Mouse (Mus musculus) 3T3-L1 (cell line): ENCODE data around the gene Fyn.

Experiments used
- DNase-seq: peaks from one replicate; pipeline ENCODE4 v3.0.0-alpha.2; 2015; ENCODE audit warnings: low read depth, low spot score

Gene Fyn

DNA sequence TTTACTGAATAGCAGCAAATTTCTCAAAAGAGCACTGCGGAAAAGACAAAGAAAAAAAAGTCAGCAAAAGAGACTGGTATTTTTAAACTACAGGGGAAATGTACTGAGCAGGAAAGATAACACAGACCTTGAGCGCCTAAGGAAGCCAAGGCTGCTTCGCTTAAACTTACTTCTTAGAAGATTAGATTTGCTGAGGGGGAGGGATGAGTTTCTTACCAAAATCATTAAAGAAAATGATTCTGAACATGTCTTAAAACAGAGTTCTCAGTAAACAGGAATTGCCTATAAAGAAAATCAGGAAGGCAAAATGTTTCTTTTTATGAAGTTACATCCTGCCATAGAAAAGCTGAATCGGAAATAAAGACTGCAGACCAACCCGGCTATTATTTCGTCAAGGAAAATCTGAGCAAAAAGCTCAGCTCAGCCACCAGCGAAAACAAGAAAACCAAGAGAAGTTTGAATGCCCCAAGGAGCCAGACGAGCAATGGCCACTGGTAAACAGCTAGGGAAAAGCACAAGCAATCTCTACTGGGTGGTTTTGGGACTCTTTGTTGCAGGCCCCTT lies at the start of gene Fyn:
Fyn (plus strand) TSS at position 284 of the 564 bp plus-strand sequence.
- DNase-seq, result no peak

DNA sequence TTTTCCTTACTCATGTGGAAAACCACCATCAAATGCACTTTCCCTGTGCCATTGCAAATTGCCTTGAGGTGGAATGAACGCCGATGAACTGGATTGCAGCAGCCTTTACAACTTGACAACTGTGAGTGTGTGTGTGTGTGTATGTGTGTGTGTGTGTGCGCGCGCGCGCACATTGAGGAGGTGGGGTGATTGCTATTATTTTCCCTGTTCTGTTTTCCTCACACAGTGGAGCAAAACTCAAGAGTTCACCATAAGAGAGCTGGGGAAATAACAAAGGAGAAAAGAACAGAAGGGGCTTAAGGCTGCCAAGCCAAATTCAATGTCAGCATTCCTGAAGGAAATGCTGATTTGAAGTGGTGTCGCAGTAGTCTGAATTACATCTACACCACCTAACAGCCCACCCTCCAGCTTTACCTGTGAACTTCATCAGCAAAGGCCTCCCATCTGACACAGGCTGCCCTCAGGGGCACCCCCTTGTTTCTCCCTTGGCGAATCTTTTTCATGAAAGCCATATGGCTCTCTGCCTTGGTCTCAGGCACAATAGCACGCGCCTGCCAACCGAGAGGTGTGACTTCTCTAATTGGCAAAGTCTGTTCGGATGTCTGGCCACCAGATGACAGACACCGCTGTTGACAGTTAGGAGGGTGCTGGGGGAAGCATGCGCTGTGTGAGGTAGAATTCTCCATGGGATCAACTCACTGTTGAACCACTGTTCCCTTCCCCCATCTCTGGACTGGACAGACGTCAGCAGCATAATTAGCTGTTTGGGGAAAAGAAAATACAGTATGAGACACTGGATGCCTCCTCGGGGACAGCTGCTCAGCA lies 47.6 kb upstream of the Fyn start:
- DNase-seq, result no peak

DNA sequence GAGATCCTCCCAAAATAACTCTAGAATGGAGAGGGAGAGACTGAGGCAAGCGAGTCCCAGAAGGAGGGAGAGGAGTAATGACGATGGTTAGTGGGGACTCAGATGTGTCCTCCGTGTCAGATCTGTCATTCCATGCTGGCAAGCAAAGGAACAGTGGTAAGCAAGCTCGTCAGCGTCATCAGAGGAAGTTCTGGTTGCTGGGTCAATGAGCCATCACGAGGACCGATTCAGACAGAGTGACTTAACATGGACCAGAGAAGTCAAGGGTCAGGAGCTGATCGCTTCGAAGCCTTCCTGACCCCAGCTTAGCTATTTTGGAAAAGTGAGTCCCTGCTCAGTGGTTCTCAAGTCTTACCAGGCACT lies 47.1 kb upstream of the Fyn start:
- no peak for DNase-seq

DNA sequence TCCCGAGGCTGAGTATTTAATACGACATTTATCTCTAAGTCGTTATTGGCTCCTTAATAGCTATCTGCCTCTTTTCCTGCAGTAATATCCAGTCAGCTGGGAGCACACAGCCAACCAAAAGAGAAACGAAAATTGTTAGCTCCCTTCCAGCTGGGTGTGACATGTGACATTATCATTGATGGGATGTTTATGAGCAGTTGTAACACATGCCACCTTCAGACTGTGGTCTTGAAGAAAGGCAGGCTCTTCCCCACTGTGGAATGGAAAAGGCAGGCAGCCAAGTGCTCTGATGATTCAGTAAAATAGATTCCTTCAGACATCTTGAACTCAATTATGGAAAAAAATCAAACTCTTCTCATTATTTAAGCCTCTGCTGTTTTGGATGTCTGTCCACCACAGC lies 46.5 kb upstream of the Fyn start:
- peak; percentile 76 for DNase-seq

DNA sequence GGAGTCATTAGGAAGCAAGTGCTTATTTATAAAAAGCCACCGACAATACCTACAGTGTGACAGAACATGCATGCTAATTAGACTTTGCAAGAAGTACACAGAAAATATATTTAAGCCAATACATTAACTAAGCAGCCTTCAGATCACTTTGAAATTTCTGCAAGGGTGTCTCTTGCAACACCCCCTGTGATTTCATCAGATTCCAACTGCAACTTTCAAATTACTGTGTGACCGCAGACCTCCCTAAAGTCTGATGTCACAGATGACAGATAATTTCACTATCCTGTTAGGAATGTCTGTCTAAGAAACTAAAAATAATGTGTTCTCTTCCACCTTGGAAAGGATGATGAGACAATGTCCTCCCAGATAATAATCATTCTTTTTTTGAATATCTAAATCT lies 44.4 kb upstream of the Fyn start:
- DNase-seq, result peak; percentile 18

DNA sequence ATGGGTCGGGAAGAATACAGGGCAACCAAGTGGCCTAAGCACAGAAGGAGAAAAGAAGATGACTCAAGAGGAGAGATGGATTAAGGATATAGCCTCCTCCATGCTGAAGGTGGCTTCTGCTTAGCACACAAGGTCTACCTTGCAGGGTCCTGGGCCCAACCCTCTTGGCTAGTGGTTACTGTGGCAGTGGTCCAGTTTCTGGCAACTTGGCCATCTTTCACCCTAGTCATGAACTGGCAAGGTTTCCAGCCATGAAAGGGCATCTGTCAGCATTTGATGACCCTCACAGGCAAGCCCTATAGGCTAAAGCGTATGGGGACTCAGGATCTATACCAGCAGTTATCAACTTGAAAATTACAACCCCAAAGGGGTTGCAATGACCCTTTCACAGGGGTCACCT lies 40.0 kb upstream of the Fyn start:
- no peak for DNase-seq

DNA sequence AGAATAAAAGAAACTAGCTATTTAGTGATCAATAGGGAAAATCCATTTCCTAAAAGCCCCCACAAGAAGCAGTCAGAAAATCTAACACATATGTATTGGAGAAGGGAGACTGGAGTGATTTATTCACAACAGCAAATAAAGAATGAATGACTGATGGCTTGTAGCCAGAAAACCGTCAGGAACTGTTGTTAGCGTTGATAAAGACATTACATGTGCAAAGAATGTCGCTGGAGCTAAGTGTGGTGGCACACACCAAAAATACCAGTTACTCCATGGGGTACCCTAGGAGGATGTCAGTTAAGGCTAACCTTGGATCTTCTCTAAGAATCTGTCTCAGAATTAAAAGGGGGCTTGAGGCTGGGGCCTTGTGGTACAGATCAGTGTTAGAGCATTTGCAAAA lies 34.3 kb upstream of the Fyn start:
- no peak for DNase-seq

DNA sequence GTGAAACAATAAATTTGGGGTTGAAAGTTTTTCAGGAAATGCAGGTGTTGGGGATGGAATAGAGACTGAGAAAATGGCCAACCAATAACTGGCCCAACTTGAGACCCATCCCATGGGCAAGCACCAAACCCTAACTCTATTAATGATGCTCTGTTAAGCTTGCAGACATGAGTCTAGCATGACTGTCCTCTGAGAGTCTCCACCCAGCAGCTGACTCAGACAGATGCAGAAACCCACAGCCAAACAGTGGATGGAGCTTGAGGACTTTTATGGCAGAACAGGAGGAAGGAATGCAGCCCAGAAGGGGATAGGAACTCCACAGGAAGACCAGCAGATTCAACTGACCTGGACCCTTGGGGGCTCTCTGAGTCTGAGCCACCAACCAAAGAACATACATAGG lies 32.8 kb upstream of the Fyn start:
- peak; percentile 55 for DNase-seq

DNA sequence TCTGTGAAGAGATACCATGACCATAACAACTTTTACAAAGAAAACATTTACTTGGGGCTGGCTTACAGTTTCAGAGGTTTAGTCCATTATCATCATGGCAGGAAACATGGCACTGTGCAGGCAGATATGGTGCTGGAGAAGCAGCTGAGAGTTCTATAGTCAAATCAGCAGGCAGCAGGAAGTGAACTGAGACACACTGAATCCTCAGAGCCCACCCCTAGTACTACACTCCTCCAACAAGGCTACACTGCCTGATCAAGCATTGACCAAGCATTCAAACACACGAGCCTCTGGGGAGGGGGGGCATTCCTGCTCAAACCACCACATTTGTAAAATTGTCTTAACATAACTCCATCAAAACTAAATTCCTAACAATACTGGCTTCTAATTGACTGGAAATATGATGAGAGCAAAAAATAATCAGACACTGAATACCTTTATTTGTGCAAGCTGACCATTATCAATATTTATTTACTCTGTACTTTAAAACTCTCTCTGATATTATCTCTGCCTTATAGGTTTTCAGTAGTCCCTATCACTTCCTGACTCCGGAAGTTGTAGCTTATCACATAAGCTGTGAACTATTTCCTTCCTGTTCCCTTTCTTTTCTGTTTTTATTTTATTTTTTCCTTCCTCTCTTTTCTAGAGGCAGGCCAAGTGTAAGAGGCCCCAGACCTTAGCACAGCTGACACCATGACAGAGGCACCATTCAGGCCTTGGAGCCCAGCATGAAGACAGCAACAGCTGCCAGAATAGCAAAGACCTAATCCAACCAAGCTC lies 29.3 kb upstream of the Fyn start:
- no peak for DNase-seq

DNA sequence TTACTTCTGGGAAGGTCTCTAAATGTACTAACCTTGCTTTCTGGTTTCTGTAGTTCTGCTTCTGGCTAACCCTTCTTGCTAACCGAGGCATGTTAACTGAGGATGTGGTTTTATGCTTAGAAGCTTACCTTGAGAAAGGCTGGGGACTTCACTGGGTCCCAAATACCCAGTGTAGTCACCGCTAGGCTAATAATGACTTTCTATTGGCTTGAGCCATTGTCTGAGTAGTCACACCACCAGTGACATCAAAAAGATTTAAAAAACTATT lies 28.8 kb upstream of the Fyn start:
- no peak for DNase-seq

DNA sequence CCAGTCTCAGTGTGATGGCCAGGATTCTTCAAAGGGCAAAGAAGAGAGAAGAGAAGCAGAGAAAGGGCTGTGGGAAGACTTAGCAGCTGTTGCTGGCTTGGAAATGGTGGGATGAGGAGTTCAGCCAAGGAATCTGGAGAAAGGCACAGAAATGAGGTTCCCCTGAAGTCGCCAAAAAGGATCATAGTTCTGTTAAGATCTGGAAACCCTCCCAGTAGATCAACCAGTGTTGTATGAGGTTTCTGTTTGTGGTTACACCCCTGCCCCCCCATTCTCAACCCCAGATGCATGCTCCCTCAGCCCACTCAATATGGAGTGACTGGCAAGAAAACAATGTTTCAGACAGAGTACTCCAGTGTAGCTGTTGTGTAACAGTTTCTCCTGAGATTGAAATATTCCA lies 25.1 kb upstream of the Fyn start:
- DNase-seq, result peak; percentile 44

DNA sequence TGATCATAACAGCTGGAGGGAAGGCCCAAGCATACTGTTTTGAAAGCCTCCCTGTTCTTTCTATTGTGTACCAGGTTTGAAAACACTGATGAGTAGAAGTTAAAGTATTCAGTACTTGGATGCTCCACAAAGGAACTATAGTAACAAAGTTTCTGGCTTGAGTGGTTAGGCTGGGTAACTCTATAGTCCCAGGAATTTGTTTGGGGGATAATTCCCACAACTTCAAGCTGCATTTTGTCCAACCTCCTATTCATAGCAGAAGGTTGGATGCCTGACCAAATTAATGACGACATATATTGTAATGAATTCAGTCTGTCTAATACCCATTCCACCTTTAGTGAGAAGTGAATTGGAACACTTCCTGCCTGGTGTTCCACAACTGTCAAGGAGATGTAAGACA lies 22.7 kb upstream of the Fyn start:
- no peak for DNase-seq

DNA sequence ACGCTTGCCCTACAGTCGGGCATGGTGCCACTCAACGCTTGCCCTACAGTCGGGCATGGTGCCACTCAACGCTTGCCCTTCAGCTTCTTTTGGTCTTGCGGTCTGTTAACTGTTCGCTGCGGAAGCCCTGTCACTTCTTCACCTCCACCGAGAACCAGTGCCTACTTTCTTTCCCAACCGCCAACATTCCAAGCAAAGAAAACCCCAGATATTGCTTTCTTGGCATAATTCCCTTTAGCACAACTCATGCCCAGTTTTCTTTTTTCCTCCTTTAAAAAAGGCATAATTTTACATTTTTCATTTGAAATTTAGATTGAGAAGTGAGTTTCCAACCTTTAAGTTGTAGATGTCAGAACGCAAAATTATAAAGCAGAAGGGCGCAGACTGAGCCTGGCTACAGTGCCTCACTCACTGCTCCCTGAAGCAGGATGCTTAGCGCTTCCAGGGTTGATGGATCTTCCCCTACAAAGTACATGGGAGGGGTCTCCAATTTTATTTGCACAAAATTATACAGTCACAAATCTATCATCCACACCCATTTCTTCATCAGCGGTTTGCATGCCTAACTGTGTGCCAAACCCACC lies 18.8 kb upstream of the Fyn start:
- DNase-seq, result no peak

DNA sequence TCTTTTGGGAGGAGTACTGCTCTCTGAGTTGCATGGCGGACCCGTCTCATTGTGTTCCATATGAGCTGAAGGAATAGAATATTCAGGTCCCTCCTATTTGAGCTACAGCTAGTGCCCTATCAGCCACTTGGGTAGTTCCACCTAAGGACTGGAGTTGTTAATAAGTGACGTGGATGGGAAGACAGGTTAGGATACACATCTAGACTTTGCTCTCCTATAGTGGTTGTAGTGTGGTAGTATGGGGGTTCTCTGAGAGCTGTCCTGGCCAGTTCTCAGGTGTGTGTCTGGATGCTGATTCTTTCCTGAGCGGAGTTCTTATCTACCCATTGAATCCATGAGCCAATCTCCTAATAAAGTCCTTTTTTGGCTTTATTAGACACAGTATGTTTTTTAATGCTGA lies 4.5 kb upstream of the Fyn start:
- DNase-seq, result no peak

DNA sequence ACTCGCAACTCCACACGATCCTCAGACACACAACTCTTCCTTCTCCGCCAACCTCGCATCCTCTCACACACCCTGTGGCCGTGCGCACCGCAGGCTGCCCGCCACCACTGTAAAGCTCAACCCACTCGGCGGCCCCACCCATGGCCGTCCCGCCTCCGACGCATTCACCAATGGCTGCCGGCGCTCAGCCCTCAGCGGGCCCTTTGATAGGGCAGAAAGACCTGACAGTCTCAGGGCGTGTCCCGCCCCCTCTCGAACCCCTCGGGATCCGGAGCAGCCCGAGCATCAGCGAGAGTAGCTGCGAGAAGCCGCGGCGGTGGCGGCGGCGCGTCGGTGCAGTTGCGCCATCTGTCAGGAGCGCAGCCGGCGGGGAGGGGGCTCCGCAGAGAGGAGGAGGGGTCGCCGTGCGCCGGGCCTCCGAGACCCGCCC lies 862 bp downstream of the Fyn start:
- DNase-seq, result peak; percentile 95

DNA sequence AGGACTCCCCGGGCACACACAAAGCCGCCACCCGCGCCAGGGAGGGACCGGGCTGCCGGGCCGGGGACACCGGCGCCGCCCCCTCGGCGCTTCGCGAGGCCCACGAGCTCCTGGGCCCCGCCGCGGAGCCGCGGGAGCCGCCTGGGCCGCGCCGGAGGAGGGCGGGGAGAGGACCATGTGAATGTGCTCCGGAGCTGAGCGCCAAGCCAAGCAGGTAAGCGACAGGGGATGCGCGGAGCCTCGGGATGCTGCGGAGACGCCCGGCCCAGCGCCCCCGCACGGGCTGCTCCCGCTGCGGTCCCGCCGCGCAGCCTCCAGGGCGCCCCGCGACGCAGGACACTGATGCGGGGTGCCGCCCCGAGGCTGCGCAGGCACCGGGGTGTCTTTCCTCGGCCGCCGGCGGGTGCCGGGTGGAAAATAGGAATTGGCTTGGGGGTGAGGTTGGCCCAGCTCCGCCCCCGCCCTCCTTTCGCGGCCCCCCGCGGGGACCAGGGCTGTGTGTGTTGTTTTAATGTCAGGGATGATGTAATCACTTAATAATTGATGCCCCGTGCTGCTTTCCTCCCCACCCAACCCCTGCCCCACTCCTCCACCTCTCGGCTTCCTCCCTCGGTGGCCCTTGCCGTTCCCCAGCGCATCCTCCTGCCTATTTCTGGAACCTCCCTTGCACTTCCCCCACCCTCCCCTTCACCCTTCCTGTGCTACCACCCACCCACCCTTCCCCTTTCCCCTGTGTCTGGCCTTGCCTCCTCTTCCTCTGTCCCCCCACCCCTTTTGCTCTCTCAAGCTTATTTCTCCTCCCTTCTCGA lies 1.5 kb downstream of the Fyn start:
- peak; percentile 8 for DNase-seq

DNA sequence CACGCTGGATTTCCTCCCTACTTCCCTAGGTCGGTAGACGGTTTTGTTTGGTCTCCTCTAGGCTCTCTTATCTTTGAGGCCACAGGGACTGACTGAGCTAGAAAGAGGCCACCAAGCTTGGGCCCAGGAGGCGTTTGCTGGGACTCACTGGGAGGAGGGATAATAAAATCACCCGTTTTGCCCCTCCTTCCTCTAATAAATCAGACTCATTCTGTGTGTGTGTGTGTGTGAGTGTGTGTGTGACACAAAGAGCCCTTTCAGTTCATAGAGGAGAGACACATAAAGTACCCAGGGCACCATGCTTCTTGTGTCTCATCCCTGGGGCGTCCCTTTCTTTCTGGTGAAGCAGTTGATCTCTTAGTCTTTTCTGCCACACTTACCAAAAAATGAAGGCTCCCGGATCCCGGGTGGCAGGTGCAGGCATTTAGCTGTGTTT lies 2.1 kb downstream of the Fyn start:
- DNase-seq, result peak; percentile 21

DNA sequence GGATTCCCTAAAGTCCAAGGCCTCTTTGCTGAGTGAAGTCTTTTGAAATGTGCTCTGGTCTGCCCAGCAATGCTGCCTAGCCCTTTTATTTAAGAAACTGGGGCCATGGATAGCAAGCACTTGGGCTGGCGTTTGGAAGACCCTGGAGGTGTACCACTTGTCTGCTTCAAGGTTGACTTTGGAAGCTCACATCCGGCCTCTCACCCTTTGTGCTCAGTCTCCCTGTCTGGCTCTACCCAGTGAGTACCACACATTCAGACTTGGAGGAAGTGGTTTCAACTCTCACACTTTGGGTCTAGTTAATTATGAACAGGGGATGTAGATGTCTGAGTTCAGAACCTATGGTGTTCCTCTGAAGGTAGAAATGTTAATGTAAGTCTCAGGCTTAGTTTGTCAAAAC lies 2.8 kb downstream of the Fyn start:
- DNase-seq, result no peak

DNA sequence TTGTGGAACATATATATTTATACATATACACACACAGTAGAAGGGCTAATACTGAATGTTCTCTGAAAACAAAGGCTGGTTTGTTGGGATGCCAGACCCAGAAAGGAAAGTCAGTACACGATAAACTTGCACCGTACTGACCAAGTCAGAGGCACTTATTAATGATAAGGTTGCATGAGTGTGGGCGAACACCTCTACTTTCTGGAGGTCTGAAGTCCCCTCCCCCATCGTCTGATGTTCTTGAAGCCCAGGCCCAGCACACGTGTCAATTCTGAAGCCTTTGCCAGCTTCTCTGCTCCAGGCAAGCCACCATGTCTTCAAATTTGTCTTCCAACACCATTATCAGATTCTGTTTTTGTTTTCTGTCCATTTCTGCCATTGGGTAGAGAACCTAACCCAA lies 3.3 kb downstream of the Fyn start:
- DNase-seq, result no peak

DNA sequence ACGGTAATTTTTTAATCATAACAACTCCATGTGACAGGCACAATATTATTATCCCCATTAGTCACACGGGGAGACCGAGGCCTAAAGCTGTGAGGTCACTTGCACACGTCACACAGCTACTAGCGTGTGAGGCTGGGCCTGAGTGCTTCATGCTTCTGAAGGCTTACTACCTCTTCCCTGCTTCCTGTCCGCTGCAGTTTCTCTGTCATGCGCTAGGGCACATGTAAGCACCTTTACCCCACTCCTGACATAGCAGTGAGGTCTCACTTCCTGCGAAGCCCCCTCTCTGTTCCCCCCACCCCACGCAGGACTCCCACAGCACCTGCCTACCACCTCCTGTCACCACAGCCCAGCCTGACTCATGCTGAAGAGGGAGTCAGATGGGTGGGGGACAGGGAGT lies 8.0 kb downstream of the Fyn start:
- no peak for DNase-seq

DNA sequence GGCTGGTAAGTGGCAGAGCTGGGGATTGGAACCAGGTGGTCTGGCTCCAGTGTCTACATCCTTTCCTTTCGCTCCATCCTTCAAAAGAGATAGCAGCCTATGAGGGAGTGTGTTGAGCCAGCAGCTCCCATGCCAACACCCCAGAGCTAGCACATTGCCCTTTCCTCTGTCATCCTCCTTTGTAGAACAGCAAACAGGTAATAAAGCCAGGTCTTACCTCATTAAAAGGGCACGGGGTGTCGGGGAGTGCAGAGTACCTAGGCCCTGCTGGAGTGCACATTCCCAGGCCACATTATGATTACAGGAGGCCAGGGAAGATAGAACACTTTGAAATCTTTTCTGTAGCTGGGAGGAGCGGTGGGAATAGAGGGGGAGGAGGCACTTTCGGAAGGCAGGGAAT lies 8.6 kb downstream of the Fyn start:
- DNase-seq, result no peak
